In genomic region chr10:127500042-127500441, GRCm38 (mm10) we compare ENCODE assay signal across 17 mouse cellular contexts. TPM values are rescaled to one million over a fixed set of nuclear protein-coding genes. Genes with fewer than 3 reads are reported as not detected.
"Had no signal": no experiment of that assay in that cellular context is flagged by ENCODE, and none has a peak within 500 bp of the region (broad histone marks: within the 10 kb centered on the region; RNA-seq: fewer than 3 reads in every experiment).

No protein-coding gene starts in this region.

- H3K4me3 ChIP-seq: kidney, embryonic 15.5 days; left cerebral cortex, adult 2 months had no signal

- H3K27me3 ChIP-seq: kidney, embryonic 15.5 days had no signal

- H3K9me3 ChIP-seq: kidney, embryonic 15.5 days had no signal

- H3K27ac ChIP-seq: kidney, embryonic 15.5 days; left cerebral cortex, adult 2 months; liver, embryonic 14.5 days; macrophage; stomach, postnatal 0 days had no signal

- H3K4me1 ChIP-seq: kidney, embryonic 15.5 days had no signal

- H3K9ac ChIP-seq: kidney, embryonic 15.5 days; liver, embryonic 14.5 days; liver, postnatal 0 days; lung, embryonic 14.5 days had no signal

- ATAC-seq: liver, postnatal 0 days; lung, postnatal 0 days had no signal

- DNase-seq: kidney, adult 2 months; kidney, postnatal 10 days; kidney, postnatal 36 days; layer of hippocampus, postnatal 36 days; liver, postnatal 0 days; lung, embryonic 14.5 days; midbrain, embryonic 14.5 days; right cerebral cortex, postnatal 14 days; right cerebral cortex, postnatal 4 days; thymus, postnatal 25 days had no signal

- H3K4me2 ChIP-seq: kidney, embryonic 15.5 days; lung, embryonic 14.5 days had no signal

RNA-seq across cellular contexts. Expression of gene Stac3, which starts 1.4 kb away (rescaled TPM):
- polyA plus RNA-seq: lung, embryonic 14.5 days had no signal

RNA-seq across cellular contexts. Expression of gene Ndufa4l2, which starts 14.7 kb away (rescaled TPM):
- polyA plus RNA-seq: macrophage had no signal

RNA-seq across cellular contexts. Expression of gene Nxph4, which starts 34.3 kb away (rescaled TPM):
- polyA plus RNA-seq: liver, adult 2 months; liver, postnatal 0 days; macrophage had no signal
